Mouse (Mus musculus) heart, postnatal 0 days (tissue): Measurements from ENCODE around the gene Ptms.

Experiments used
- CTCF ChIP-seq: IDR thresholded peaks from 2 replicates; pipeline ENCODE4 v1.5.1; 2016; ENCODE audit warnings: antibody characterized with exemption, control low read depth, low read depth
- EP300 ChIP-seq: IDR thresholded peaks from 2 replicates; pipeline ENCODE4 v1.6.1; 2016; ENCODE audit warnings: antibody characterized with exemption, low read depth

DNA sequence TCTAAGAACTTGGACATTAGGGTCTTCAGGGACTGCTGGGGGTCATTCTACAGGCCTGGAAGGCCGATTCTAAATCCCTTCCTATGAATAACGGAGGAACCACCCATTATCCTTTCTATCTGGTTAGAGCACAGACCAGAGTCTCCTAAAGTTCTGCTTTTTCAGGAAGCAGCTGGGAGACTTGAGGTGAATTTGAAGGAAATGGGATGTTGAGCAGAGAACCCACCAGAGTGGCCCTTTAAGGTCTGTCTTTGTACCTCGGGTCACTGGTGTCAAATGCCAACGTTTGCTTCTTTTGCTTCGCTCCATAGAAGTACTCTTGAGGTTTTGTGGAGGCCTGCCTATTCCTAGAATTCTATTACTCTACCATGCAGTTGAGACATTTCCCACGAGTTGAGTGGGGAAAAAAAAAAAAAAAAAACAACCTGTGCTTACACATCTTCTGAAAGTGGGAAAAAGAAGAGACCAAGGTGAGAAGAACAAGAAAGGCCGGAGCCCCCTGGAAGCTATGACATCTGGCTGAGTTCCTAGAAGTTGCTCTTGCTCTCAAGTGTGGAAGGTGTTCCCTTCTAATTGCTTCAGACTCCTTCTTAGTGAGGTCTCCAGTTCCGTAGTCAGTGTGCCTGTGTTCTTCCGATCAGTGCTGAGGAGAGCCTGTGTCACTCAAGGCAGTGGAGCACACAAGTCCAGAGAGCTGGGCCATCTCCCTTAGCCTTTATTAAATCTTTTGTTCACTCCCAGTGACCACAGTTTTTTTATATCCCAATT, 599 bp upstream of the Ptms start:
- no peak for TF ChIP-seq EP300
- no peak for TF ChIP-seq CTCF
